Mouse (Mus musculus): ENCODE data around the gene Rag2. TPM values are rescaled to one million over a fixed set of nuclear protein-coding genes. Genes with fewer than 3 reads are reported as not detected.
A peak's percentile ranks its signal among the peaks of the same experiment; 100 is the strongest.

Gene Rag2
- polyA plus RNA-seq, 1 experiment from 2014 or later, result 0.07 TPM

DNA sequence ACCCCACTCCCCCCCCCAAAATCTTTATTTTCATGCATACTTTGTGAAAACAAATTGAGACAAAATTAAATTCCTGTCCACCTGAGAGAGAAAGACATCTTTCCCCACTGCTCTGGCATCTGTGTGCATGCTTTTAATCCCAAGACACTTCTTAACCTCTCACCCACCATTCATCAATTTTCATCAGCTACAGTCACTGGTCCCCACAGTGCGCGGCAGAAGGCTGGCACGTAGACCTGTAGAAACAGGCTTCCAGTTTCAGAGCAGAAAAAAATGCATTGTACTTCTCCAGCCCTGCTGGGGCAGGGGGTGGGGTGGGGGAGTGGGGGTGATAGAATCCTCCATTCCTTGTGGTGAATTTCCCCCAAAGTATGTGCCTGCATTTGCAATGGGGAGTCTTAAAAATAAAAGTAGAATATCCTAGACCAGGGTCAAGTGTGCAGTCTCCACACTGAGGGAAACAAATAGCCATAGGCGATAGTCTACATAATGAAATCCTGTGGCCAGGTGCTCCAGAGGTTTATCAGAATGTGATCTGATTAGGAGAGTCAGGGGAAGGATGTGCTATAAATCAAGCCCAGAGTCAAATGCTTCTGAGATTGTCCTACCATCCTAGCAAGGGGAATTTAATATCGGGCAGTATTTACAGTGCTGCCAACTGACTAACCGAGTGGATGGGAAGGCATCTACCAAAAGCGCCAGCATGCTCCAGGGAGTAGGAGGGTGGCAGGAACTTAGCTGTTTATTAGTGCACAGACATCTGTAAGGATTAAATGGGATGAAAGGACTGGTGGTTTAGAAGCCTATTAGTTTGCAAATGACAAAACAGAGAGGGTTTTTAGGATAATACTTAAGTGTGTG is 14.7 kb downstream of the Rag2 start:
- peak overlapping the region; percentile 67 for H3K27ac ChIP-seq (replicated peaks)

GRCm38 (mm10) chr2:101639840-101640350 is 15.4 kb downstream of the Rag2 start:
- 70% methylated on average over 3 of the region's 3 CpGs for WGBS
- Histone ChIP-seq H3K9ac (no peak overlapping the region), H3K9me3 (no peaks in the 10 kb centered on the region), H3K36me3 (no peaks in the 10 kb centered on the region), H3K4me1 (replicated peaks) (peaks cover 11% of the 10 kb centered on the region), H3K27ac (replicated peaks) (peak overlapping the region; percentile 67), H3K27me3 (no peaks in the 10 kb centered on the region), H3K4me3 (no peak overlapping the region), H3K4me2 (no peak overlapping the region)
- peak; percentile 59; the same call in 1 of the 2 replicates for ATAC-seq (ENCODE audit: low read depth)

More for the DNA sequence above, 14.7 kb downstream of the Rag2 start:
- H3K9me3 ChIP-seq, result no peaks in the 10 kb centered on the region
- peak; percentile 84 for ATAC-seq (ENCODE audit: low read depth)
- no peak overlapping the region for H3K4me2 ChIP-seq
- H3K36me3 ChIP-seq, result no peaks in the 10 kb centered on the region
- WGBS, result 35% methylated on average over 7 of the region's 7 CpGs
- H3K4me3 ChIP-seq, result no peak overlapping the region
- H3K4me1 ChIP-seq (replicated peaks), result peaks cover 11% of the 10 kb centered on the region
- H3K9ac ChIP-seq, result no peak overlapping the region
- H3K27me3 ChIP-seq, result no peaks in the 10 kb centered on the region

DNA sequence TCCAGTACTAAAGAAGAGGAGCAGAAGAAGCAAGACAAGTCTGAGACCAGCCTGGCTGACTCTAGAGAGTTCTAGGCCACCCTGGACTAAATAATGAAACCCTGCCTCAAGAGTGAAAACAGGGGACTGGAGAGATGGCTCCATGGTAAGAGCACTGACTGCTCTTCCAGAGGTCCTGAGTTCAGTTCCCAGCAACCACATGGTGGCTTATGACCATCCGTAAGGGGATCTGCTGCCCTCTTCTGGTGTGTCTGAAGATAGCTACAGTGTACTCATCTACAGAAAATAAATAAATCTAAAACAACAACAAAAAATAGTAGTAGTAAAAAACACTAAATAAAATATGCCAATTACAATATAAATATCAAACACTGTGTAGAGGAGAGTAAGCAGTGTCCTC is 21.3 kb downstream of the Rag2 start:
- no peak overlapping the region for H3K4me3 ChIP-seq
- 94% methylated on average over 1 of the region's 1 CpGs for WGBS
- H3K4me2 ChIP-seq, result no peak overlapping the region
- no peak for ATAC-seq (ENCODE audit: low read depth)
- no peak overlapping the region for H3K27ac ChIP-seq (replicated peaks)
- H3K27me3 ChIP-seq, result 0 out of 2 replicates have a peak, but pooled peaks cover under 1% of the 10 kb centered on the region
- no peaks in the 10 kb centered on the region for H3K9me3 ChIP-seq
- no peak overlapping the region for H3K9ac ChIP-seq
- peaks cover 8% of the 10 kb centered on the region; the same call in 1 of the 2 replicates for H3K4me1 ChIP-seq (replicated peaks)
- no peaks in the 10 kb centered on the region for H3K36me3 ChIP-seq

DNA sequence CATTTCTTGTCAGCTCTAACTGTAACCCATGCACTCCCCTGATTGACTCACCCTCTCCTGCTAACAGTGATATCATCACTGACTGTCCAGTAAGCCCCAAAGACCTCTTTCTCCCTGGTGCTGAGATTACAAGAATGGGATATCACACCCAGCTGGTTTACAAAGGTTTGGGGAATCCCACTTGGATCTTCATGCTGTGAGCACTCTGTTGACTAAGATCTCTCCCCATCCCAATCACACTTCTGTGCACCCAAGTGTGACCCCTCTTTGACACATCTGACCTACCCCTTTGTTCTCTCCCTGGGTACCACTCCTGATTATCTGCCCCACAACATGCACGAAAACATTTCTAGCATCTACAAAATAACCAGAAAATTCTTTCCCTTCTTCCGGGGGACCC is 23.8 kb downstream of the Rag2 start:
- no peak overlapping the region for H3K4me3 ChIP-seq
- WGBS, result 74% methylated on average over 2 of the region's 2 CpGs
- H3K4me1 ChIP-seq (replicated peaks), result peaks cover 16% of the 10 kb centered on the region
- no peak overlapping the region for H3K27ac ChIP-seq (replicated peaks)
- H3K36me3 ChIP-seq, result no peaks in the 10 kb centered on the region
- no peaks in the 10 kb centered on the region for H3K9me3 ChIP-seq
- H3K27me3 ChIP-seq, result peaks cover 3% of the 10 kb centered on the region; the same call in 1 of the 2 replicates
- H3K9ac ChIP-seq, result no peak overlapping the region
- H3K4me2 ChIP-seq, result no peak overlapping the region
- ATAC-seq (ENCODE audit: low read depth), result no peak

GRCm38 (mm10) chr2:101649114-101649671 is 24.7 kb downstream of the Rag2 start, which contains the start of the genes Rag1 and B230118H07Rik:
TSS of gene Rag1 (minus strand) at chr2:101649501.
TSS of gene B230118H07Rik (minus strand) at chr2:101649532.
- WGBS, result 39% methylated on average over 8 of the region's 8 CpGs
- Histone ChIP-seq H3K4me1 (replicated peaks) (peaks cover 16% of the 10 kb centered on the region), H3K4me2 (no peak within 1 kb of the TSS), H3K4me3 (no peak within 1 kb of the TSS), H3K9ac (no peak within 1 kb of the TSS), H3K27ac (replicated peaks) (peak within 1 kb of the TSS; percentile 19; the same call in 1 of the 2 replicates), H3K27me3 (peaks cover 3% of the 10 kb centered on the region; the same call in 1 of the 2 replicates), H3K9me3 (no peaks in the 10 kb centered on the region), H3K36me3 (no peaks in the 10 kb centered on the region)
- no peak for ATAC-seq (ENCODE audit: low read depth)

DNA sequence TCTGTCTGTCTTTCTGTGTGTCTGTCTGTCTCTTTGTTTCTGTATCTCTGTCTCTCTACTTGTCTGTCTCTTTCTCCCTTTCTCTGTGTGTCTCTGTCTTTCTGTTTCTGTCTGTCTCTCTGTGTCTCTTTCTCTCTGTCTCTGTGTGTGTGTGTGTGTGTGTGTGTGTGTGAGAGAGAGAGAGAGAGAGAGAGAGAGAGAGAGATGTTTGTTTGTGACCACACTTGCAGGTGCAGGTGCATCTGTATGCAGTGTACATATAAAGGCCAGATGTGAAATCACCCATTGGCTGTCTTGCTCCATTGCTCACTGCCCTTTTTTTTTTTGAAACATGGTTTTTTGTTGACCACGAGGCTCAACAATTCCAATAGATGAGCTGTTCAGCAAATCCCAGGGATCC is 25.9 kb downstream of the Rag2 start:
- 62% methylated on average over 1 of the region's 1 CpGs for WGBS
- Histone ChIP-seq H3K4me2 (no peak overlapping the region), H3K9me3 (no peaks in the 10 kb centered on the region), H3K4me3 (no peak overlapping the region), H3K9ac (no peak overlapping the region), H3K27me3 (peaks cover 3% of the 10 kb centered on the region; the same call in 1 of the 2 replicates), H3K36me3 (no peaks in the 10 kb centered on the region), H3K4me1 (replicated peaks) (peaks cover 16% of the 10 kb centered on the region), H3K27ac (replicated peaks) (no peak overlapping the region)
- no peak for ATAC-seq (ENCODE audit: low read depth)

- H3K9ac ChIP-seq, result peak overlapping the region; percentile 55; the same call in 1 of the 2 replicates
- peaks cover 16% of the 10 kb centered on the region for H3K4me1 ChIP-seq (replicated peaks)
- WGBS, result 25% methylated on average over 14 of the region's 14 CpGs
- peaks cover 3% of the 10 kb centered on the region; the same call in 1 of the 2 replicates for H3K27me3 ChIP-seq
- peak; percentile 75 for ATAC-seq (ENCODE audit: low read depth)
- no peaks in the 10 kb centered on the region for H3K9me3 ChIP-seq
- H3K27ac ChIP-seq (replicated peaks), result no peak overlapping the region
- no peaks in the 10 kb centered on the region for H3K36me3 ChIP-seq
- H3K4me3 ChIP-seq, result peak overlapping the region; percentile 27
- H3K4me2 ChIP-seq, result peak overlapping the region; percentile 61
These were observed 27.8 kb downstream of the Rag2 start for GRCm38 (mm10) chr2:101652204-101652920.

GRCm38 (mm10) chr2:101652921-101653597 is 28.5 kb downstream of the Rag2 start:
- Histone ChIP-seq H3K4me1 (replicated peaks) (peaks cover 16% of the 10 kb centered on the region), H3K9me3 (no peaks in the 10 kb centered on the region), H3K9ac (peak overlapping the region; percentile 55; the same call in 1 of the 2 replicates), H3K4me3 (peak overlapping the region; percentile 27), H3K27me3 (peaks cover 3% of the 10 kb centered on the region; the same call in 1 of the 2 replicates), H3K36me3 (no peaks in the 10 kb centered on the region), H3K4me2 (peak overlapping the region; percentile 61), H3K27ac (replicated peaks) (no peak overlapping the region)
- peak; percentile 88 for ATAC-seq (ENCODE audit: low read depth)
- WGBS, result 19% methylated on average over 14 of the region's 14 CpGs

GRCm38 (mm10) chr2:101660536-101660935 is 36.0 kb downstream of the Rag2 start:
- peaks cover 2% of the 10 kb centered on the region; the same call in 1 of the 2 replicates for H3K4me1 ChIP-seq (replicated peaks)
- no peak overlapping the region for H3K9ac ChIP-seq
- no peak overlapping the region for H3K27ac ChIP-seq (replicated peaks)
- no peak overlapping the region for H3K4me2 ChIP-seq
- ATAC-seq (ENCODE audit: low read depth), result no peak
- H3K4me3 ChIP-seq, result no peak overlapping the region
- no peaks in the 10 kb centered on the region for H3K9me3 ChIP-seq
- H3K36me3 ChIP-seq, result no peaks in the 10 kb centered on the region
- 68% methylated on average over 2 of the region's 2 CpGs for WGBS
- no peaks in the 10 kb centered on the region; the same call in 1 of the 2 replicates for H3K27me3 ChIP-seq

DNA sequence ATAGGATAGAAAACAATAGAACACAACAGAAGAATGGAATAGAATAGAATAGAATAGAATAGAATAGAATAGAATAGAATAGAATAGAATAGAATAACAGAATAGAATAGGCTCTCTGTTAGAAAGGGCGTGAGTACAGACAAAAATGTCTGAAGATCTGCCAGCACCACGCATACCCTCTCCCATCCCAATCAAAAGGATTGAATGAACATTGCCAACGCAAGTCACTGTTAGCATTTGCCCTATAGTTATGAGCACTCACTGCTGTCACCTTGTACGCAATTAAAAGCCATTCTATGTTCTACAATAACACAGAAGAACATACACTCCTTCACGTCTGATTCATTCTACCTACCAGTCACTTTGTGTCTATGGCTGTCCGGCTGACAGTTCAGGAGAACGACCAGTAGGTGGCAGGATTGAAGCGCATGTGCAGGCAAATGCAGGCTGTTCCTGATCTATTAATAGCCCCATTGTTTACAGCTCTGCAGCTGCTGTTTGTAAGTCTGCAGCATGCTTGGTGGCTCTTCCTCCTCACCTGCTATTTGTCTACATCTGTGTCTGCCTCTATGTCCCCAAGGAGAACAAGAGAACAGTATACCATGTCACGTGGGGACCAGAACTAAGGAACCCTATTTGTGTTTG is 40.7 kb downstream of the Rag2 start:
- Histone ChIP-seq H3K4me2 (no peak overlapping the region), H3K9ac (no peak overlapping the region), H3K4me3 (no peak overlapping the region), H3K27ac (replicated peaks) (0 out of 2 replicates have a peak overlapping the region, but pooled peaks have one; percentile 14), H3K27me3 (no peaks in the 10 kb centered on the region), H3K9me3 (no peaks in the 10 kb centered on the region), H3K4me1 (replicated peaks) (peaks cover 5% of the 10 kb centered on the region; the same call in 1 of the 2 replicates), H3K36me3 (no peaks in the 10 kb centered on the region)
- WGBS, result 20% methylated on average over 9 of the region's 9 CpGs
- peak; percentile 89 for ATAC-seq (ENCODE audit: low read depth)

DNA sequence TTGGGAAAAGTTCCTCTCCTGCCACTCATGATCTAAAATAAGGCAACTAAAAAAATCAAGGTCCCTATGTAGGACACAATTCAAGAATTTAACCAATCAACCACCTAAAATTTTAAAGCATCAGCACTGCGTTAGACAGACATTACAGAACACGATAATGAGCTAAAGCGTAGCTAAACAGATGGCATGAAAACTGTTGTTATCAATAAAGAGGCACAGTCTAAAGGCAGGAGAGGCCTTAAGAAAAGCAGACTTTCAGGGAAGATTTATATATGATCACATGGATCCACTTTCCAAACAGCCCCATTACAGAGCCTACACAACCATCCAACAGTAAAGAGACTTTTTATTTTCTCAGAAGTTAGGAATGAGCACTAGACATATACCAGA is 41.2 kb downstream of the Rag2 start:
- Histone ChIP-seq H3K9me3 (no peaks in the 10 kb centered on the region), H3K4me1 (replicated peaks) (peaks cover 5% of the 10 kb centered on the region; the same call in 1 of the 2 replicates), H3K4me2 (no peak overlapping the region), H3K27me3 (no peaks in the 10 kb centered on the region), H3K4me3 (no peak overlapping the region), H3K9ac (no peak overlapping the region), H3K27ac (replicated peaks) (0 out of 2 replicates have a peak overlapping the region, but pooled peaks have one; percentile 14), H3K36me3 (no peaks in the 10 kb centered on the region)
- WGBS, result 56% methylated on average over 3 of the region's 3 CpGs
- peak; percentile 54; the same call in 1 of the 2 replicates for ATAC-seq (ENCODE audit: low read depth)

Measured in neural tube, embryonic 13.5 days (tissue).